Mouse (Mus musculus): ENCODE measurements around the gene Mtor. TPM values are rescaled to one million over a fixed set of nuclear protein-coding genes. Genes with fewer than 3 reads are reported as not detected.

Mtor gene
- polyA plus RNA-seq, 2 experiments from 2014 or later, result 7.9 to 13.0 TPM

- ATAC-seq, result no peak
Measured at GRCm38 (mm10) chr4:148598826-148599225, 150.4 kb downstream of the Mtor start.

GRCm38 (mm10) chr4:148600316-148600715 lies 151.9 kb downstream of the Mtor start:
- no peak for ATAC-seq

GRCm38 (mm10) chr4:148601871-148602270 lies 153.5 kb downstream of the Mtor start:
- ATAC-seq, result no peak

- no peak for ATAC-seq
Measured at GRCm38 (mm10) chr4:148602357-148603120, 154.1 kb downstream of the Mtor start, which contains the start of gene Masp2. Masp2 (plus strand) TSS chr4:148602554.

GRCm38 (mm10) chr4:148603376-148604139 lies 155.1 kb downstream of the Mtor start:
- no peak for ATAC-seq

GRCm38 (mm10) chr4:148604141-148604540 lies 155.7 kb downstream of the Mtor start:
- no peak for ATAC-seq

- peak; percentile 64 for ATAC-seq
Measured at GRCm38 (mm10) chr4:148604541-148605165, 156.2 kb downstream of the Mtor start.

Other genes starting within 250 kb of the Mtor start
- gene Disp3, start 160.6 kb upstream of the Mtor start, polyA plus RNA-seq (2017; shearing (Covaris generic)), result not detected
- 10 to 100 TPM in 1 of 2 experiments, 1 to 10 TPM in 1; 8.7 to 12.9 TPM for gene Ubiad1, start 3.8 kb upstream of the Mtor start, polyA plus RNA-seq (2017; shearing (Covaris generic))
- under 1 TPM; 0.59 to 0.65 TPM for gene Angptl7, start 51.8 kb downstream of the Mtor start, polyA plus RNA-seq (2017; shearing (Covaris generic))
- gene Exosc10, start 109.8 kb downstream of the Mtor start, polyA plus RNA-seq (2017; shearing (Covaris generic)), result 100 to 1,000 TPM in 1 of 2 experiments, 10 to 100 TPM in 1; 92.7 to 146 TPM
- gene Srm, start 142.9 kb downstream of the Mtor start, polyA plus RNA-seq (2017; shearing (Covaris generic)), result 1 to 10 TPM; 5.0 to 5.4 TPM
- under 1 TPM in 1 of 2 experiments, not detected in 1; 0.36 TPM for gene Masp2, start 153.9 kb downstream of the Mtor start, polyA plus RNA-seq (2017; shearing (Covaris generic))
- gene Tardbp, start 178.4 kb downstream of the Mtor start, polyA plus RNA-seq (2017; shearing (Covaris generic)), result 100 to 1,000 TPM; 158 to 201 TPM
- not detected for gene Gm572, start 194.7 kb downstream of the Mtor start, polyA plus RNA-seq (2017; shearing (Covaris generic))

All from CD4-positive, CD25-positive, alpha-beta regulatory T cell, adult 4 months (primary cell).